Mouse (Mus musculus) embryonic facial prominence, embryonic 14.5 days (tissue): ENCODE results near the gene Maz. TPM values are rescaled to one million over a fixed set of nuclear protein-coding genes. Genes with fewer than 3 reads are reported as not detected.

Experiments
- microRNA-seq: library from miRNA; unstranded; fragments of <30 nt; microRNA quantifications from one replicate; pipeline ENCODE4, GENCODE M21; 2016; ENCODE audit warnings: borderline number of aligned reads
- polyA plus RNA-seq: library from polyadenylated mRNA; unstranded; fragments of >200 nt; fragmentation: Nextera tagmentation; extraction: Ambion mirVana; gene quantifications from 2 replicates; pipeline ENCODE4 v1.2.1, GENCODE M21; 2014

Maz gene
- polyA plus RNA-seq, 1 experiment from 2014 or later: 57.3 TPM

Small RNAs within 50 kb of the gene (microRNA-seq; reads per million reads assigned to microRNA genes)
- gene Gm44343: not detected

Other genes starting within 250 kb of the Maz start
- 0.24 and 0.35 TPM in 2 replicates for gene Tbx6, start 245.6 kb downstream of the Maz start, polyA plus RNA-seq
- 214 and 256 TPM in 2 replicates for gene Ppp4c, start 234.5 kb downstream of the Maz start, polyA plus RNA-seq
- gene Fam57b, start 229.4 kb downstream of the Maz start, polyA plus RNA-seq: 1.1 and 1.9 TPM in 2 replicates
- not detected in 2 replicates for gene 4930451I11Rik, start 195.4 kb downstream of the Maz start, polyA plus RNA-seq
- 1.7 and 2.0 TPM in 2 replicates for gene Doc2a, start 179.6 kb downstream of the Maz start, polyA plus RNA-seq
- 13.2 and 14.8 TPM in 2 replicates for gene Hirip3, start 165.1 kb downstream of the Maz start, polyA plus RNA-seq
- gene Ino80e, start 164.7 kb downstream of the Maz start, polyA plus RNA-seq: 75.0 and 86.1 TPM in 2 replicates
- gene Taok2, start 142.3 kb downstream of the Maz start, polyA plus RNA-seq: 29.1 and 31.9 TPM in 2 replicates
- 30.2 and 33.2 TPM in 2 replicates for gene Tmem219, start 104.1 kb downstream of the Maz start, polyA plus RNA-seq
- 13.7 and 16.8 TPM in 2 replicates for gene Kctd13, start 98.2 kb downstream of the Maz start, polyA plus RNA-seq
- 0.29 and 0.61 TPM in 2 replicates for gene Asphd1, start 77.5 kb downstream of the Maz start, polyA plus RNA-seq
- gene Sez6l2, start 76.5 kb downstream of the Maz start, polyA plus RNA-seq: 1.6 and 2.1 TPM in 2 replicates
- gene Cdipt, start 51.1 kb downstream of the Maz start, polyA plus RNA-seq: 88.0 and 98.2 TPM in 2 replicates
- 1.3 and 1.8 TPM in 2 replicates for gene Cdiptos, start 50.9 kb downstream of the Maz start, polyA plus RNA-seq
- gene Mvp, start 12.4 kb downstream of the Maz start, polyA plus RNA-seq: 9.5 and 9.9 TPM in 2 replicates
- 0.39 TPM in 1 of 2 replicates, not detected in the other for gene Pagr1b, start 10.6 kb downstream of the Maz start, polyA plus RNA-seq
- 12.8 and 30.5 TPM in 2 replicates for gene Pagr1a, start 9.7 kb downstream of the Maz start, polyA plus RNA-seq
- 53.5 and 66.6 TPM in 2 replicates for gene Gm42742, start 5.9 kb downstream of the Maz start, polyA plus RNA-seq
- gene Prrt2, start 5.8 kb downstream of the Maz start, polyA plus RNA-seq: 19.5 and 21.6 TPM in 2 replicates
- gene Kif22, start 15.4 kb upstream of the Maz start, polyA plus RNA-seq: 74.9 and 96.4 TPM in 2 replicates
- not detected in 2 replicates for gene Zg16, start 60.3 kb upstream of the Maz start, polyA plus RNA-seq
- 3.8 and 4.5 TPM in 2 replicates for gene AI467606, start 64.3 kb upstream of the Maz start, polyA plus RNA-seq
- gene Qprt, start 95.2 kb upstream of the Maz start, polyA plus RNA-seq: 4.8 and 6.8 TPM in 2 replicates
- 0.32 and 0.34 TPM in 2 replicates for gene Spn, start 110.8 kb upstream of the Maz start, polyA plus RNA-seq
- gene Cd2bp2, start 169.0 kb upstream of the Maz start, polyA plus RNA-seq: 45.4 and 55.1 TPM in 2 replicates
- gene Tbc1d10b, start 181.4 kb upstream of the Maz start, polyA plus RNA-seq: 25.0 and 27.1 TPM in 2 replicates
- gene Mylpf, start 181.9 kb upstream of the Maz start, polyA plus RNA-seq: 1,018 and 1,489 TPM in 2 replicates
- gene Zfp553, start 206.0 kb upstream of the Maz start, polyA plus RNA-seq: 14.0 and 17.2 TPM in 2 replicates
- gene Sept1, start 206.1 kb upstream of the Maz start, polyA plus RNA-seq: 12.5 and 15.9 TPM in 2 replicates
- 53.4 and 54.0 TPM in 2 replicates for gene Zfp771, start 217.2 kb upstream of the Maz start, polyA plus RNA-seq
- gene Dctpp1, start 233.7 kb upstream of the Maz start, polyA plus RNA-seq: 154 and 157 TPM in 2 replicates
- gene Sephs2, start 247.0 kb upstream of the Maz start, polyA plus RNA-seq: 59.6 and 62.2 TPM in 2 replicates